Mouse (Mus musculus) cerebellum, adult 9-10 months (tissue): Measurements from ENCODE around the gene Hoxc4.

ENCODE experiments used
- DNase-seq: peaks from one replicate; pipeline ENCODE4 v3.0.0; 2022

The Hoxc4 gene

DNA sequence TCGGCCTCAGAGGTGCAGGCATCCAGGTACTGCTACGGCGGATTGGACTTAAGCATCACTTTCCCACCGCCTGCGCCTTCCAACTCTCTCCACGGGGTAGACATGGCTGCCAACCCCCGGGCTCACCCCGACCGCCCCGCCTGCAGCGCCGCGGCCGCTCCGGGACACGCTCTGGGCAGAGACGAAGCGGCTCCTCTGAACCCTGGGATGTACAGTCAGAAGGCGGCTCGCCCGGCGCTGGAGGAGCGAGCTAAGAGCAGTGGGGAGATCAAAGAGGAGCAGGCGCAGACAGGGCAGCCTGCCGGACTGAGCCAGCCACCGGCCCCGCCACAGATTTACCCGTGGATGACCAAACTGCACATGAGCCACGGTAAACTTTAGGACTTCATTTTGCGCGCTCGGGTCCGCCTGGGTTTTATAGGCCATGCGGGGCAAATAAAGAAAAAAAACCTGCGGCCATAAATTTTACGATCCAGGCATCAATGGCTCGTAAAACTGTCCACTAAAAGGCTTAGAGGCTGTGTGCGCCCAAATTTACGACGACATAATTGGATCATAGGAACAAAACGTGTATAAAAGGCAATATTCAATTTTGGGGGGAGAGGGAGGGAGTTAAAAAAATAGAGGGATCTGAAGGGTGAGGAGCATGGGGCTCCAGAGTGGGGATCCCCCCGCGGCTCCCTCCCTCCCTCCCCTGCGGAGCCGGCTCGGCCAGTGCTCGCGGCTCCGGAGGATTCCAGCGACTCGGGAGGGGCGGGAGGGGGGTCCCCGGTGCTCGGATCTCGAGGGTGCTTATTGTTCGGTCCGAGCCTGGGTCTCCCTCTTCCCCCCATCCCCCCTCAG is 4.3 kb upstream of the Hoxc4 start:
- DNase-seq, result no peak

DNA sequence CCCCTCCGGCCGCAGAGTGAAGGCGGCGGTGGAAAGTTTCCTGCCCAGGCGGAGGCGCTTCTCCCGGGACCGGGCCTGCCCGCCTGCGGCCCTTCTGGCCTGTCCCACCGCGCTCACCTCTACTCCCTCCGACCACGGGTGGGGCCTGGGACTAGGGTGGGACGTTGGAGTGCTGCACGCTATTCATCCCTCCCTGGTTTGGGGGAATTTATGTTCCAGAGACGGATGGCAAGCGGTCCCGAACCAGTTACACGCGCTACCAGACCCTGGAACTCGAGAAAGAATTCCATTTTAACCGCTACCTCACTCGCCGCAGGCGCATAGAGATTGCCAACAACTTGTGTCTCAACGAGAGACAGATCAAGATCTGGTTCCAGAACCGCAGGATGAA is 3.7 kb upstream of the Hoxc4 start:
- DNase-seq, result no peak

DNA sequence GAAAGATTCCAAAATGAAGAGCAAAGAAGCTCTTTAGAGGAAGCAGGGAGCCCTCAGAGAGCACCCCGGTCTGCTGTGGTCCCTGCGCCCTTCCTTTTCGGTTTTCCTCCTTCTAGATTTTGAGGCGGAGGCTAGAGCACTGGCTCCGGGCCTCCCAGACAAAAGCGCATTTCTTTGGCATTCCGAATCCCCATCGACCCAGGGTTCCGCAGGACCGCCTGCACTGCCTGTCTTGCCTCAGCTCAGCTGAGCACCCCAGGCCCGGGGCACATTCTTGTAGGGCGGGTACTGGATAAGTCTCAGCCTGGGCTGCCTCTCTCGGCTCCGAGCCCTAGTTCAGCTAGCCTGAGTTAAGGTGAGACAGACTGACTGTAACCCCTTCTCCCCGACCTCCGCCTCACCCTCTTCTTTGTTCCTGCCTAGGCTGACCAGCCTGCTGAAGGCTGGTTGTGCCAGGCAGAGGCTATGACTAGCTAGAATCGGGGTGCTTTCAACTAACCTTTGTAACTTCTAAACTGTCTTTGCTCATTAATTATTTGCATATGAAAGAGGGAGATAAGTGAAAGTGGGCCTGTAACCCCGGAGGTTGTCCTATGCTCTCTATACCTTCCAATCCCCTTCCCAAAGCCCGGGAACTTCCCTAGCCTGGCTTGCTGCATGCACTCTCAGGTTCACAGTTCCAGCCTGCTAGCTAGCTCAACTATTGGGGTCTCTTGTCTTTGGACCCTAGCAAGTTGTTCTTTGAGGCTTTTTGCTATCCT is 3.1 kb upstream of the Hoxc4 start:
- DNase-seq, result no peak

DNA sequence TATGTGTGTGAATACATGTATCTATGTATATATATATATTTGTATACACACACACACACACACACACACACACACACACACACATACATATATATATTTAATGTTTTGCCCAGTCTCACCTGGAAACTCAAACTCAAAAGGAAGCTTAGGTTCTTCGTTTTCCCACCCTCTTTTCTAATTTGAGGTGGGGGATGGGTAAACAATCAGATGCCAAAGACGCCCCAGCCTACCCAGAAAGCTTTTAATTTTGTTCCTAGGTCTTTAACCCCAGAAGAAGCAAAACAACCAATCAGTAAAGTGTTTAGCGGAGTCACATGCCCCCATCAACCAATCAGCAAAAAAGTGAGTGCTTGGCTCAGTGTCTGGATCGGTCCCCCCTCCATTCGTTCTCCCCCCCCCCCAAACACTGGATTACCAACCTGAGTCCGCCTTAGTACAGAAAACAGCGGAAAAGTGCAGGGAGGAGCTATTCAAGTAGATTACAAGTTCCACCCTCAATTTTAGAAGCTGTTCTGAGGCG is 2.2 kb downstream of the Hoxc4 start:
- no peak for DNase-seq

DNA sequence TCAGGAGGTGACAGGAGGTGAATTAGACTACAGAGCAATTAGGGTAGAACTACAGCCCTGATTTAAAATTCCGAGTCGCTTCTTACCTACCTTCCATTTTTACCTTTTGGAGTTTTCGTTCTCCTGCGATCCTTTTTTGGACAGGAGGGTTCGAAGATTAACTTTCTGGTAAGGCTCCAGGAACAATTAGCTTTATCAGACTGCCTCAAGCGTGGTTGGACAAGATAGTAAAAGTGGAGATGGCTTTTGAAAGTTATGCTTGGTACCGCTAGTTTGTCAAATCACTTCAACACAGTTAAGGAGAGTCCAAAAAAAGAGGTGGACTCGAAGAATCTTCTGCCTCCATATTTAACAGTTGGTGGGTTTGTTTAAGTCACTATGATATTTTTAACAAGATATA is 2.8 kb downstream of the Hoxc4 start:
- DNase-seq, result no peak

DNA sequence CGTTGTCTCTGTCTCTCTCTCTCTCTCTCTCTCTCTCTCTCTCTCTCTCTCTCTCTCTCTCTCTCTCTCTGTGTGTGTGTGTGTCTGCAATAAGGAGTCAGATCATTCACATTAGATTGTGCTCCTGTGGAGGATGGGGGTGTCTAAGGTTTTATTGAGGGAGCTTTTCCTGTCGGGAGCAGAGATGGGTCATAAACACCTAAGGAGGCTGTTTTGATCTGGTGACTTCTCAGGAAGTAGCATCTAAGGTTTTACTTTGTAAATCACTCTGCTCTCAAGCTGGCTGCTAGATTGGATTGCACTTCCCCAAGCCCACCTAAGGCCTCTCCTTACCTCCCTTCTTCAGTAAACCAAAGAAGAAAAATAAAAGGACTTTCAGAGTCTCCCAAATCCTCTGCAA is 5.4 kb downstream of the Hoxc4 start:
- DNase-seq, result no peak

DNA sequence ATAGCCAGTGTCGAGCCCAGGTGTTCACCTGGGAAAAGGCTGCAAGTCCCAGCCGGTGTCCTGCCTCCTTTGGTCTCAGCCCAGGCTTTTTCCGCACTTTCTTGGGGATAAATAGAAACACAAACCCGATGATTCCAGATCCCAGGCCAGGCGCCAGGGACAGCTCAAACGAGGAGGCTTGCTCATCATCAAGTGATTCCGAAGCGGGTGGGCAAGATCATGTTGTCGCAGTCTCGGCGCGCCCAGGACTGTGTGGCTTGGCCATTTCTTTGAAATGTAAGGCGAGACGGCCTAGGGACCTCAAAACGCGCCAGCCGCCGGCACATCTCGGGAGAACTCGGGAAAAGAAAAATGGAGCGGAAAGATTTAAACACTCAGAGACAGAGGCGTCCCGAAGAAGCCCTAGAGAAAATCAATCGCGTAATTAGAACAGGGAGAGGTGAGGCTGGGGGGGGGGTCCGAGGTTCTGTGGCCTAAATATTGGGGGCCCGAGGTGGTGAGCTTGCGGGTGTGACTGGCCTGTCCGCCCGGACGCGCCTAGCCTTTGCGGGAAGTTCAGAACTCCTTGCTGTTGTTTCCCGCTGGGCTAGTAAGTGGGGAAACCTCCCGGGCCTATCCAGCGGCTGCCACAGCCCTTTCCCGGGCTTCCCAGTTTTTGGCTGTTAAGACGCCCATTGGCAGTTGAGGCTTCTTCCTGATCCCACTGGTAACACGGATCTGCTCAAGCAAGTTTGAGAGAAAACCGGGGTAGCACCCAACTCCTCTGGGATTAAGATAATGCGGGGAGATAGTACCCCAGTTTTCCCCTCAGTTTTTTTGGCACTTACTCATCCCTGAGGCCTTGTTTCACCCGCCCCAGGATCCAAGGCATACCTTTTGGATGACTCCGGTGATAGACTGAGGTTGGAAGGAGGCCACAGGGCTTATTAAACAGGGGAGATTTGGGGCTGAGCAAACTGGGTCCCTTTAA is 8.8 kb downstream of the Hoxc4 start:
- DNase-seq, result no peak

DNA sequence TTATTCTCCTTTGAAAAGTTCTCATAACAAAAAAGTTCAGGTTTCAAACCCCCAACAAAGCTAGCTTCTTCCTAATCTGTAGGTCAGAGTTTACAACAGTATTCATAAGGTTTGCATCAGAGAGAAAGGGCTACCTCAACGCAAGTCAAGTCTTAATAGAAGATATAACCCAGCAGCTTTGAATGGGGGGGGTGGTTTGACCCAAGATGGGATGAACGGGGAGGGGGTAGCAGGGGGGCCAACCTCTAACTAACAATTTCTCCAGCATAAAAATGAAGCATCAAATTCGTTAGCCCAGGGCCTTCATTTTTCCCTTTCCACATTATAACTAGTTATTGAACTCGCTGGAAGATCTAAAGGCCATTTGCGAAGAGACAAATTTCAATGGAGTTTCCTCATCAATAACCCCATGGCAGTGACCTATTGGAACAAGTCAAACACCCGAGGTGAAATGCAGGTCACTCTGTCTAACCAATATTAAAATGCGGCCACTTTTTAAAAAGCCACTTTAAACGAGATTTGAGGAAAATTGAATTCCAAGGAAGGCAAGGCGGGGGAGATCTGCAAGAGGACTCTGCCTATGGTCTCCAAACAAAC is 10.3 kb downstream of the Hoxc4 start:
- DNase-seq, result no peak

DNA sequence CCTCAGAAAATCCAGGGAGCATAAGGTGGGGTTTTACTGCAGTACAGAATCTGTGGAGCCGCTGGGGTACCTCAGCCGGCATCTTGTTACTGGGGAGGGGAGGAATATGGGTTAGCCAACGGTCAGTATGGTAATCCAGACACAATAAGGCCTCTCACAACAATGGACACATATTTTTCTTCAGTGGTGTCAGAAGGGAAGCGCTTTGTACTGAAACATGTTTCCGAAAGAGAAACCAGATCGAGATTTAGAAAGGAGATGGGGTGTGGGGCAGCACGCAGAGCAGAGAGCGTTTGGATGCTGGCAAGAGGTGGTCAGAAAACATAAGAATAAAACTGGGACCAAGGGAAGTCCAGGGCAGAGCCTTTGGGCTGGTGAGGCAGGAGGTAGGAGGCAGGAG is 11.4 kb downstream of the Hoxc4 start:
- no peak for DNase-seq

DNA sequence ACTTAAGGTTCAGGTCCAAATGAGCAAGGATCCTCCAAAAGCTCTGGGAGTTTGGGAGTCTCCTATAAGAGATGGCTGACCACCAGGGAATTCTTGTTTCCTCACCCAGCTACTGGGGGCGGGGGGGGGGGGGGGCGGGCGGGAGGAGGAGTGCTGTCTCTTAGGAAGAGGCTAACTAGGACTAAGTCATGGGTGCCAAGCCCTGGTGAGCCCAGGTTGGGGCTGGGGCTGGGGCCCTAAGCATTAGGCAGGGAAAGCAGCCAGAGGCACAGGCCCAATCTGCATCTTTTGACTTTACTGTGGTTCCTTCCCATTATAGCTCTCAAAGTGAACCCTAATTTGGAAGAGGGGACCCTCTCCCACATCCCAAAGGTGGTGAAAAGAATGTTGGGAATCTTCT is 13.4 kb downstream of the Hoxc4 start:
- DNase-seq, result no peak

DNA sequence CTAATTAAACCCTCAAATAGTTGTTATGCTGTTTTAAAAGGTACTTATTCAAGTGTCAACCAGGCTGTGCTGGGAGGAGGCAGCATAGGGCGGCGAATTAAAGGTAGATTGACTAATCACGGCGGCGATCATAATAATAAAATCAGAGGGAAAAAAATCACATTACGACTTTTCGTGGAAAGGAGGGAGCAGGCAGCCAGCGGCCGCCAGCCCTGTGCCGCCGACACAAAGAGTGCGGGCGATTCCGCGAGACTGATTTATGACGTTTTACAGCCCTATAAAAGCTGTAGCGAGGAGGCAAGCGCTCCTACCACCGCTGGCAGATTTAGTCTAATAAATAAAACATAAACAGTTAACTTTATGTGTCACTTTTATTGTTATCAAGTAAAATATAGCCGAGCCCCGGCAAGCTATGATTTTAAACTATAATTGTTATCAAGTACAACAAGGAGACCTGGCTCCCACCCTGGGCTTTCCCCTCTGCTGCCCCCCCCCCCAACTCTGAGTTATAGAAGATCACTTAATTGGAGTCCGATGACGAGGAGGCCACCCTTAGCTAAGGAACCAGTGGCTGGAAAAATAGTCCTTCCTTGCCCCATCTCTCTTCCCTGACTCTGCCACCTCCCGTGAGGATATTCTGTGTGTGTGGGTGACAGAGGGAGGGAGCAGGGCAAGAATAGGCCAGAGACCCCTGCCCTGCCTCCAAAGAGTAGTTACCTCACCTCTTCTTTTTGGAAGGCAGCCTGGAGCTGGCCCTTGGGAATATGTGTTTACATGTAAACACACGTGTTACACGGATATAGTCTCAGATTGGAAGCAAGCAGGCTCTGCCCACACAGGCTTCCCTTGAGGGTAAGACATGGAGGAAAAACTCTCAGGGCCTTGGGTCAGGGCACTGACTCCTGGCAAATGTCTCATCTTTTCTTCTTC is 14.2 kb downstream of the Hoxc4 start:
- DNase-seq, result no peak

DNA sequence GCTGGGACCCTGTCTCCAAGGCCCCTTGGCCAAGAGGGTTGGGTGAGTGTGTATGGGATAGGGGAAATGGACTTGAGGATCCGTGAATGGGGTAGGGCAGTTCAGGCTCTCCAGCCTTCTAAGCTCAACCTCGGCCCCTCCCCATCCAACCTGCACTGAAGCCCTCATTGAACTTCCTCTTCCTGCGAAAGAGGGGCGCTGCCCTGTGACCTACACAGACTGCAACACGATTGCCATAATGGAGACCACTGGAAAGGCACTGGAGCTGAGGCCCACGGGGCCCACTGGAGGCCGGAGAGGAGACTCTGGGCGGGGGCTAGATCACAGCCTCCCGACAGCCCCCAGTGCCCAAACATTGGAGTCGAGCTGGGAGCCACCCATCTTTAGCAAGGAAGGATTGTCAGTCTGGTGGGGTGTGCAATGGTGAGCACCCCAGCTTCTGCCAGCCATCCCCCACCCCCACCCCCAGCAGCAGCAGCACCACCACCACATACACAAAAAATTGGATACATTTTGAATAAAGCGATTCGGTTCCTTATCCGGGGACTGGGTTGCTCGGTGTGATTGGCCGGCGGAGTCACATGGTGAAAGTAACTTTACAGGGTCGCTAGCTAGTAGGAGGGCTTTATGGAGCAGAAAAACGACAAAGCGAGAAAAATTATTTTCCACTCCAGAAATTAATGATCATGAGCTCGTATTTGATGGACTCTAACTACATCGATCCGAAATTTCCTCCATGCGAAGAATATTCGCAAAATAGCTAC is 15.5 kb downstream of the Hoxc4 start:
- DNase-seq, result no peak

DNA sequence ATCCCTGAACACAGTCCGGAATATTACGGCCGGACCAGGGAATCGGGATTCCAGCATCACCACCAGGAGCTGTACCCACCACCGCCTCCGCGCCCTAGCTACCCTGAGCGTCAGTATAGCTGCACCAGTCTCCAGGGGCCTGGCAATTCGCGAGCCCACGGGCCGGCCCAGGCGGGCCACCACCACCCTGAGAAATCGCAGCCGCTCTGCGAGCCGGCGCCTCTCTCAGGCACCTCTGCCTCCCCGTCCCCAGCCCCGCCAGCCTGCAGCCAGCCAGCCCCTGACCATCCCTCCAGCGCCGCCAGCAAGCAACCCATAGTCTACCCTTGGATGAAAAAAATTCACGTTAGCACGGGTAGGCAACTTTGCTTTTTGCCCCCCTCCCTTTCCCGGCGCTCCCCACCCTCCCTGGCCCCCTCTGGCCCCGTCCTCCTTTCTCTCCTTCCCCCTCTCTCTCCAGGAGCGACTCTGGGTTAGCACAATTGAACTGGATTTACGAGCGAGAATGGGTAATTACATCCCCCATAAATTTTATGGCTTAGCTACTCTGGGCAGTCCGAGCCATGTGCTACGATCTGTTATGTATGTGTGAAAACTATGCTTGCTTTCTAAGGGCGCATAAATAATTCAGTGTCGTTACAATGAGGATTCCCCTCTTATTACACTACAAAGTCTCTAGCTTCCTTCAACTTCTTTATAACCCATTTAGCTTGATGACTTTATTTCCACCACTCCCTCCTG is 16.2 kb downstream of the Hoxc4 start:
- no peak for DNase-seq

DNA sequence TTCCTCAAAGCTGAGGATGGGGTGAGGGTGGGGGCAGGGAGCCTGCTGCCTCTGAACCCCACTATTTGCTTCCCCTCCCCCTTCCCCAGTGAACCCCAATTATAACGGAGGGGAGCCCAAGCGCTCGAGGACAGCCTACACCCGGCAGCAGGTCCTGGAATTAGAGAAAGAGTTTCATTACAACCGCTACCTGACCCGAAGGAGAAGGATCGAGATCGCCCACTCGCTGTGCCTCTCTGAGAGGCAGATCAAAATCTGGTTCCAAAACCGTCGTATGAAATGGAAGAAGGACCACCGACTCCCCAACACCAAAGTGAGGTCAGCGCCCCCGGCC is 16.8 kb downstream of the Hoxc4 start:
- DNase-seq, result no peak

DNA sequence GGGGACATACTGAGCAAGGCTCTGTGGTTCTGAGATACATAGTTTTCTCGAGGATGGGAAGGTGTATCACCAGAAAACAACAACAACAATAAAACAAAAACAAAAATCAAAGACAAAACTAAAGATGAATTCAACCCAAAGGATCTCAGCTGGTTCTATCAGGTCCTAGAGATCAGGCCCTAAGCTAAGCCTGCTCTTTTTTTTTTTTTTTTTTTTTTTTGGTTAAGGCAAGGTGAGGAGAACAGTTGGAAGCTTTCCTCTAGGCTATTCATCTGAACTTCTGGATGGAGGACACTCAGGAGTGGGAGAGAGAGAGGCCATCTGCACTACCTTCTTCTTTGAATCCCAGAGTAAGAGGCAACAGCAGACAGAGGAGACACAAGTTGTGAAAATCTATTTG is 18.8 kb downstream of the Hoxc4 start:
- no peak for DNase-seq

DNA sequence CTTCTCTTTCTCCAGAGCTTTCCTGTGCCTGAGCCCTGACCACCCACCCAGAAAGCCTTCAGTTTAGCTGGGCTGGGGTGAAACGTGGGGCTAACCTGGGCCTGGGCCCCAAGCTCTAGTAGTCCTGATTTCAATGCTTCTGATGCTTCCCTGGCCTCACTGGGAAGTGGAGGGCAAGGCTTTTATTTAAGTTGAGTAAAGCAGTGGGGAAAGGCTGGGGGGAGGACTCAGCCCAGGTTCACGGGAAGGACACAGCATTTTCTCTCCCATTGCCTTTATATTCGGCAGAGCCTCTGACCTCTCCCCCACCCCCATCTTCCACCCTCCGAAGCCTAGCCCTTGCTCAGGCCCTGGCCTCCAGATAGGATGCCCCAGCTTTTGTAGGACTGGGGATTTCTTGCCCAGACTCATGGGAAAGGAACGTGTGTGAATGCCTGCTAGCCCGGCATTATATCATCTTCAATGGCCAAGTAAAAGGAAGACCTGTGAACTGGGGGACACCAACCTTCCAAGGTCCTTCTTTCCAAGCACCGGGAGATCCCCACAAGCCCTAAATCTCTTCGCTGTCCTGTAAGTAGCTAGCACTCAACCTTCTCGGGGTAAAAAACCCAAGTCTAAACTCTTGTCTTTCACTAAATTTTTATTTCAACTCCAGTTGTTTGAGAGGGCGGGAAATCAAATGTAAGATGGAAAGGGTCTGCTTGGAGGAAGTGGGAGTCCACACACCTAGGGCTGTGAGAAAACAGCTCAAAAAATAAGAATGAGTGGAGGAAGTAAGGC is 20.2 kb downstream of the Hoxc4 start:
- no peak for DNase-seq

DNA sequence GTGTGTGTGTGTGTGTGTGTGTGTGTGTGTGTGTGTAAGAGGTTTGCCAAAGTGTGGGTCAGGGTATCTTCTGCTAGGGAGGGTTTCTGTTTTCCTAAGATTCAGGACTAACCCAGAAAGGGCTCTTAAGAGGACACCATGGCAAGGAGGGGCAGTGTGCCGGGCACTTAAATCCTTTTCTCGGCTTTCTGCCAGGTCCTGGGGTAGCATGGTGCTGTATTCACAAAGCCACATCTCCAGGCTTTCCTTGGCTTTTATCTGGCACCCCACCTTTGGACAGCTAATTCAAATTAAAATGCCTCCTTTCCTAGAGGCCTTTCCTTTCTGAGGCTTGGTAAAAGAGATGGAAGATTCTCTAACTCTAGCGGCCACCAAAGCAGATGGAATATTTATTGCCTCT is 20.9 kb downstream of the Hoxc4 start:
- DNase-seq, result no peak

DNA sequence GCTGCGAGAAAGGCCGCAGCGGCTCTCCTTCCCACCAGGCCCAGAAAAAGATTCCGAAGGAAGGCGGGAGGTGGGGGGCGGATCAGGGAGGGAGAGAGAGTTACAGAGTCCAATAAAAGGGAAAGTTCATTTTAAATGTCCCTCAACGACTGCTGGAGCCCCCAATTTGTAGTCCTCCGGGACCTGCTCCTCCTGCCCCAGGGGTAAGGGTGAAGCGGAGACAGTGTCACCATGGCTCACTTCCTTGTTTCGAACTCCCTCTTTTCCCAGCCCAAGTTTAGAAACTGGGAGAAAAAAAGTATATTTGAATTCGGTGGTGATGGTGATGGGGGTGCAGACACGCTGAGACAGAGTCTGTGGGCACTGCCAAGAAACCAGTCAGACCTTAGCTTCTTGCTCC is 21.9 kb downstream of the Hoxc4 start:
- no peak for DNase-seq

DNA sequence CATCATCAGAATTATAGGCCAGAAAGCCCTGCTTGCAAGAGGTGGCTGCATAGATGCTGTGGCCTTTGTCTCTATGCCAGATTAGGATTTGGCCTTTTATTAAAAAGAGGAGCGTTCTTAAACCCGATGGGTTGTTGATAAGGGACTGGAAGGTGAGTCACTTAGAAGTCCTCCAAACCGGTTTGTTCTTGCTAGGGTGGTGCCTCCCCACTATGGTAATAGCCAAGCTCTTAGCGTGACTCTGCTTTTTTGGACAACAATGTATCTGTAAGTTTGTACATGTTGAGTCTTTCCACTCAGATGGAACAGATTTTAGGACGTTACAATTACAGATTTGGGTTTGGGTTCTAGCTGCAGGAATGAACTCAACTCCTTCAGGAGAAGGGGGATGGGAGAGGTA is 22.9 kb downstream of the Hoxc4 start:
- DNase-seq, result no peak
